Mouse (Mus musculus) neural tube, postnatal 0 days (tissue): ENCODE measurements around the gene Rhox2h. TPM values are rescaled to one million over a fixed set of nuclear protein-coding genes. Genes with fewer than 3 reads are reported as not detected.

Experiments
- polyA plus RNA-seq: library from polyadenylated mRNA; unstranded; fragments of >200 nt; fragmentation: Nextera tagmentation; extraction: Ambion mirVana; gene quantifications from 2 replicates; pipeline ENCODE4 v1.2.1, GENCODE M21; 2015

Gene Rhox2h
- not detected in 2 replicates for polyA plus RNA-seq

GRCm38 (mm10) chrX:37673177-37673576, at the start of gene Rhox2h:
TSS of gene Rhox2h (minus strand) at chrX:37673277.

GRCm38 (mm10) chrX:37668664-37669063, 4.4 kb downstream of the Rhox2h start, which contains the start of gene Rhox3h:
TSS of gene Rhox3h (minus strand) at chrX:37668764.

GRCm38 (mm10) chrX:37651227-37651626, 21.9 kb downstream of the Rhox2h start, which contains the start of gene Rhox4g:
TSS of gene Rhox4g (minus strand) at chrX:37651327.

GRCm38 (mm10) chrX:37643370-37643769, 29.7 kb downstream of the Rhox2h start, which contains the start of gene Rhox2g:
TSS of gene Rhox2g (minus strand) at chrX:37643470.

GRCm38 (mm10) chrX:37628512-37628911, 44.6 kb downstream of the Rhox2h start, which contains the start of gene Rhox3g:
TSS of gene Rhox3g (minus strand) at chrX:37628612.

Other genes starting within 250 kb of the Rhox2h start
- not detected in 2 replicates for gene Rhox4b, start 240.8 kb downstream of the Rhox2h start, polyA plus RNA-seq
- not detected in 2 replicates for gene Rhox2c, start 219.6 kb downstream of the Rhox2h start, polyA plus RNA-seq
- gene Rhox3c, start 214.7 kb downstream of the Rhox2h start, polyA plus RNA-seq: not detected in 2 replicates
- gene Rhox4c, start 192.9 kb downstream of the Rhox2h start, polyA plus RNA-seq: not detected in 2 replicates
- gene Rhox2d, start 179.8 kb downstream of the Rhox2h start, polyA plus RNA-seq: not detected in 2 replicates
- not detected in 2 replicates for gene Rhox4d, start 158.9 kb downstream of the Rhox2h start, polyA plus RNA-seq
- not detected in 2 replicates for gene Rhox2e, start 142.8 kb downstream of the Rhox2h start, polyA plus RNA-seq
- gene Rhox3e, start 131.3 kb downstream of the Rhox2h start, polyA plus RNA-seq: not detected in 2 replicates
- not detected in 2 replicates for gene Rhox4e, start 115.9 kb downstream of the Rhox2h start, polyA plus RNA-seq
- gene Rhox2f, start 101.9 kb downstream of the Rhox2h start, polyA plus RNA-seq: not detected in 2 replicates
- not detected in 2 replicates for gene Rhox3f, start 92.3 kb downstream of the Rhox2h start, polyA plus RNA-seq
- gene Rhox4f, start 65.6 kb downstream of the Rhox2h start, polyA plus RNA-seq: not detected in 2 replicates
- not detected in 2 replicates for gene Rhox3g, start 44.7 kb downstream of the Rhox2h start, polyA plus RNA-seq
- gene Rhox2g, start 29.8 kb downstream of the Rhox2h start, polyA plus RNA-seq: not detected in 2 replicates
- gene Rhox4g, start 21.9 kb downstream of the Rhox2h start, polyA plus RNA-seq: not detected in 2 replicates
- not detected in 2 replicates for gene Rhox3h, start 4.5 kb downstream of the Rhox2h start, polyA plus RNA-seq
- gene Rhox5, start 131.6 kb upstream of the Rhox2h start, polyA plus RNA-seq: 0.35 and 0.75 TPM in 2 replicates
- not detected in 2 replicates for gene Rhox6, start 153.6 kb upstream of the Rhox2h start, polyA plus RNA-seq
- gene Rhox7a, start 158.4 kb upstream of the Rhox2h start, polyA plus RNA-seq: not detected in 2 replicates
- gene Rhox8, start 205.7 kb upstream of the Rhox2h start, polyA plus RNA-seq: not detected in 2 replicates
- not detected in 2 replicates for gene Rhox7b, start 224.0 kb upstream of the Rhox2h start, polyA plus RNA-seq
- not detected in 2 replicates for gene Rhox9, start 228.5 kb upstream of the Rhox2h start, polyA plus RNA-seq